Mouse (Mus musculus): ENCODE measurements at regions not wholly inside any gene's neighbourhood (a gene's known extent, or its start where the extent isn't known, plus 50 kb on each side); places are given as distances from the start of the nearest gene placed in this dataset.

GRCm38 (mm10) chr7:36955376-36955775 is 257.5 kb downstream of the Tshz3 start:
- no peaks in the 10 kb centered on the region for H3K9me3 ChIP-seq
- WGBS = 65% methylated on average over 3 of the region's 3 CpGs
- no peak overlapping the region for H3K4me3 ChIP-seq
- no peak for DNase-seq (ENCODE audit: low spot score)
- H3K4me1 ChIP-seq = no peaks in the 10 kb centered on the region
- H3K27ac ChIP-seq (replicated peaks) = no peak overlapping the region
- H3K36me3 ChIP-seq (replicated peaks) = no peaks in the 10 kb centered on the region
- H3K27me3 ChIP-seq (replicated peaks; ENCODE audit: low read depth, poor library complexity, severe bottlenecking) = no peaks in the 10 kb centered on the region

- Histone ChIP-seq H3K4me3 (no peak overlapping the region), H3K9me3 (no peaks in the 10 kb centered on the region), H3K36me3 (replicated peaks) (no peaks in the 10 kb centered on the region), H3K4me1 (no peaks in the 10 kb centered on the region), H3K27ac (replicated peaks) (no peak overlapping the region), H3K27me3 (replicated peaks; ENCODE audit: low read depth, poor library complexity, severe bottlenecking) (no peaks in the 10 kb centered on the region)
- DNase-seq (ENCODE audit: low spot score) = no peak
- whole genome bisulfite sequencing = 86% methylated on average over 8 of the region's 8 CpGs
These were observed 260.3 kb downstream of the Tshz3 start for GRCm38 (mm10) chr7:36958255-36958654.

- Histone ChIP-seq H3K4me3 (no peak overlapping the region), H3K4me1 (peaks cover 32% of the 10 kb centered on the region)
- 82% methylated on average over 7 of the region's 7 CpGs for WGBS
These were observed 273.9 kb downstream of the Tshz3 start for GRCm38 (mm10) chr7:36971772-36972171.

GRCm38 (mm10) chr7:36973654-36974320 is 275.9 kb downstream of the Tshz3 start:
- Histone ChIP-seq H3K36me3 (replicated peaks) (no peaks in the 10 kb centered on the region), H3K9me3 (no peaks in the 10 kb centered on the region), H3K4me1 (peaks cover 32% of the 10 kb centered on the region), H3K27me3 (replicated peaks; ENCODE audit: low read depth, poor library complexity, severe bottlenecking) (peaks cover 16% of the 10 kb centered on the region), H3K27ac (replicated peaks) (no peak overlapping the region; the same call in 1 of the 2 replicates), H3K4me3 (no peak overlapping the region)
- WGBS = 33% methylated on average over 10 of the region's 10 CpGs
- peak; percentile 8 for DNase-seq (ENCODE audit: low spot score)

More at GRCm38 (mm10) chr7:36971772-36972171, 273.9 kb downstream of the Tshz3 start:
- no peak for DNase-seq (ENCODE audit: low spot score)
- no peak overlapping the region for H3K27ac ChIP-seq (replicated peaks)
- no peaks in the 10 kb centered on the region for H3K9me3 ChIP-seq
- peaks cover 16% of the 10 kb centered on the region for H3K27me3 ChIP-seq (replicated peaks; ENCODE audit: low read depth, poor library complexity, severe bottlenecking)
- H3K36me3 ChIP-seq (replicated peaks) = no peaks in the 10 kb centered on the region

- DNase-seq (ENCODE audit: low spot score) = peak; percentile 49
- no peaks in the 10 kb centered on the region for H3K9me3 ChIP-seq
- no peak overlapping the region for H3K4me3 ChIP-seq
- H3K4me1 ChIP-seq = peaks cover 32% of the 10 kb centered on the region
- H3K27ac ChIP-seq (replicated peaks) = no peak overlapping the region
- WGBS = 45% methylated on average over 4 of the region's 4 CpGs
- peaks cover 16% of the 10 kb centered on the region for H3K27me3 ChIP-seq (replicated peaks; ENCODE audit: low read depth, poor library complexity, severe bottlenecking)
- no peaks in the 10 kb centered on the region for H3K36me3 ChIP-seq (replicated peaks)
These were observed 276.7 kb downstream of the Tshz3 start for GRCm38 (mm10) chr7:36974573-36974972.

- H3K4me3 ChIP-seq = no peak overlapping the region
- no peak overlapping the region for H3K27ac ChIP-seq (replicated peaks)
- peaks cover 23% of the 10 kb centered on the region for H3K4me1 ChIP-seq
- no peaks in the 10 kb centered on the region for H3K36me3 ChIP-seq (replicated peaks)
- DNase-seq (ENCODE audit: low spot score) = peak; percentile 12
- peaks cover 16% of the 10 kb centered on the region for H3K27me3 ChIP-seq (replicated peaks; ENCODE audit: low read depth, poor library complexity, severe bottlenecking)
- peaks cover 3% of the 10 kb centered on the region; the same call in 1 of the 2 replicates for H3K9me3 ChIP-seq
- whole genome bisulfite sequencing = 20% methylated on average over 5 of the region's 5 CpGs
These were observed 277.6 kb downstream of the Tshz3 start for GRCm38 (mm10) chr7:36975475-36975874.

GRCm38 (mm10) chr7:36977819-36978218 is 279.9 kb downstream of the Tshz3 start:
- peaks cover 10% of the 10 kb centered on the region; the same call in 1 of the 2 replicates for H3K27me3 ChIP-seq (replicated peaks; ENCODE audit: low read depth, poor library complexity, severe bottlenecking)
- peaks cover 20% of the 10 kb centered on the region for H3K4me1 ChIP-seq
- peaks cover 7% of the 10 kb centered on the region; the same call in 1 of the 2 replicates for H3K9me3 ChIP-seq
- H3K4me3 ChIP-seq = no peak overlapping the region
- no peak overlapping the region for H3K27ac ChIP-seq (replicated peaks)
- 86% methylated on average over 12 of the region's 12 CpGs for WGBS
- no peak for DNase-seq (ENCODE audit: low spot score)
- H3K36me3 ChIP-seq (replicated peaks) = no peaks in the 10 kb centered on the region

GRCm38 (mm10) chr7:36989380-36989779 is 291.5 kb downstream of the Tshz3 start:
- 81% methylated on average over 1 of the region's 1 CpGs for WGBS
- Histone ChIP-seq H3K27me3 (replicated peaks; ENCODE audit: low read depth, poor library complexity, severe bottlenecking) (no peaks in the 10 kb centered on the region), H3K4me3 (no peak overlapping the region), H3K9me3 (peaks cover 8% of the 10 kb centered on the region; the same call in 1 of the 2 replicates), H3K36me3 (replicated peaks) (no peaks in the 10 kb centered on the region), H3K4me1 (no peaks in the 10 kb centered on the region), H3K27ac (replicated peaks) (no peak overlapping the region)
- no peak for DNase-seq (ENCODE audit: low spot score)

GRCm38 (mm10) chr7:37004601-37005000 is 306.7 kb downstream of the Tshz3 start:
- no peak overlapping the region for H3K4me3 ChIP-seq
- 91% methylated on average over 5 of the region's 5 CpGs for WGBS

GRCm38 (mm10) chr7:37005701-37006100 is 307.8 kb downstream of the Tshz3 start:
- DNase-seq (ENCODE audit: low spot score) = no peak
- H3K9me3 ChIP-seq = no peaks in the 10 kb centered on the region
- no peak overlapping the region for H3K4me3 ChIP-seq
- peaks cover 31% of the 10 kb centered on the region for H3K4me1 ChIP-seq
- no peak overlapping the region for H3K27ac ChIP-seq (replicated peaks)
- H3K36me3 ChIP-seq (replicated peaks) = no peaks in the 10 kb centered on the region
- H3K27me3 ChIP-seq (replicated peaks; ENCODE audit: low read depth, poor library complexity, severe bottlenecking) = peaks cover 21% of the 10 kb centered on the region
- 94% methylated on average over 2 of the region's 2 CpGs for WGBS

More at GRCm38 (mm10) chr7:37004601-37005000, 306.7 kb downstream of the Tshz3 start:
- Histone ChIP-seq H3K36me3 (replicated peaks) (no peaks in the 10 kb centered on the region), H3K9me3 (no peaks in the 10 kb centered on the region), H3K27me3 (replicated peaks; ENCODE audit: low read depth, poor library complexity, severe bottlenecking) (peaks cover 14% of the 10 kb centered on the region), H3K4me1 (peaks cover 24% of the 10 kb centered on the region), H3K27ac (replicated peaks) (no peak overlapping the region)
- DNase-seq (ENCODE audit: low spot score) = no peak

- 54% methylated on average over 10 of the region's 10 CpGs for WGBS
- H3K9me3 ChIP-seq = no peaks in the 10 kb centered on the region
- H3K4me3 ChIP-seq = no peak overlapping the region
- peak; percentile 50 for DNase-seq (ENCODE audit: low spot score)
- H3K27ac ChIP-seq (replicated peaks) = no peak overlapping the region
- H3K36me3 ChIP-seq (replicated peaks) = no peaks in the 10 kb centered on the region
- peaks cover 21% of the 10 kb centered on the region for H3K27me3 ChIP-seq (replicated peaks; ENCODE audit: low read depth, poor library complexity, severe bottlenecking)
- peaks cover 41% of the 10 kb centered on the region for H3K4me1 ChIP-seq
These were observed 309.0 kb downstream of the Tshz3 start for GRCm38 (mm10) chr7:37006921-37007320.

GRCm38 (mm10) chr7:37011180-37011754 is 313.3 kb downstream of the Tshz3 start:
- H3K27me3 ChIP-seq (replicated peaks; ENCODE audit: low read depth, poor library complexity, severe bottlenecking) = peaks cover 57% of the 10 kb centered on the region
- H3K4me1 ChIP-seq = peaks cover 38% of the 10 kb centered on the region
- H3K36me3 ChIP-seq (replicated peaks) = no peaks in the 10 kb centered on the region
- H3K27ac ChIP-seq (replicated peaks) = peak overlapping the region; percentile 73
- WGBS = 36% methylated on average over 6 of the region's 6 CpGs
- peak; percentile 83 for DNase-seq (ENCODE audit: low spot score)
- no peaks in the 10 kb centered on the region for H3K9me3 ChIP-seq
- H3K4me3 ChIP-seq = no peak overlapping the region

- no peaks in the 10 kb centered on the region for H3K36me3 ChIP-seq (replicated peaks)
- no peak overlapping the region for H3K4me3 ChIP-seq
- DNase-seq (ENCODE audit: low spot score) = peak; percentile 31
- H3K27me3 ChIP-seq (replicated peaks; ENCODE audit: low read depth, poor library complexity, severe bottlenecking) = peaks cover 23% of the 10 kb centered on the region
- peaks cover 10% of the 10 kb centered on the region; the same call in 1 of the 2 replicates for H3K4me1 ChIP-seq
- H3K9me3 ChIP-seq = no peaks in the 10 kb centered on the region
- 47% methylated on average over 3 of the region's 3 CpGs for WGBS
- no peak overlapping the region for H3K27ac ChIP-seq (replicated peaks)
These were observed 322.2 kb downstream of the Tshz3 start for GRCm38 (mm10) chr7:37020078-37020477.
